Mouse (Mus musculus) heart, embryonic 15.5 days (tissue): Measurements from ENCODE around the gene Slc17a3. TPM values are rescaled to one million over a fixed set of nuclear protein-coding genes. Genes with fewer than 3 reads are reported as not detected.

Experiments
- polyA plus RNA-seq: library from polyadenylated mRNA; unstranded; fragments of >200 nt; fragmentation: Nextera tagmentation; extraction: Ambion mirVana; gene quantifications from 2 replicates; pipeline ENCODE4 v1.2.1, GENCODE M21; 2015

The Slc17a3 gene
- polyA plus RNA-seq, 1 experiment from 2014 or later, result not detected

Other genes starting within 250 kb of the Slc17a3 start
- gene Hist1h2be, start 218.3 kb upstream of the Slc17a3 start, polyA plus RNA-seq, result 1.7 and 1.9 TPM in 2 replicates
- gene Hist1h1e, start 216.9 kb upstream of the Slc17a3 start, polyA plus RNA-seq, result 9.6 and 10.8 TPM in 2 replicates
- gene Hist1h2ac, start 155.5 kb upstream of the Slc17a3 start, polyA plus RNA-seq, result 0.50 and 0.74 TPM in 2 replicates
- gene Hist1h2bc, start 155.2 kb upstream of the Slc17a3 start, polyA plus RNA-seq, result 51.8 and 52.1 TPM in 2 replicates
- 0.14 TPM in 1 of 2 replicates, not detected in the other for gene Hist1h1t, start 143.6 kb upstream of the Slc17a3 start, polyA plus RNA-seq
- 2.4 and 2.7 TPM in 2 replicates for gene Hist1h4c, start 141.0 kb upstream of the Slc17a3 start, polyA plus RNA-seq
- gene Hfe, start 128.6 kb upstream of the Slc17a3 start, polyA plus RNA-seq, result 10.3 and 13.6 TPM in 2 replicates
- gene Hist1h1c, start 100.6 kb upstream of the Slc17a3 start, polyA plus RNA-seq, result 38.8 and 41.2 TPM in 2 replicates
- 2.0 and 4.1 TPM in 2 replicates for gene Hist1h3c, start 93.8 kb upstream of the Slc17a3 start, polyA plus RNA-seq
- gene Hist1h2bb, start 92.7 kb upstream of the Slc17a3 start, polyA plus RNA-seq, result 1.2 and 1.9 TPM in 2 replicates
- 15.3 and 20.4 TPM in 2 replicates for gene Hist1h2ab, start 88.3 kb upstream of the Slc17a3 start, polyA plus RNA-seq
- gene Hist1h3b, start 87.2 kb upstream of the Slc17a3 start, polyA plus RNA-seq, result 3.1 and 4.7 TPM in 2 replicates
- gene Hist1h4b, start 82.4 kb upstream of the Slc17a3 start, polyA plus RNA-seq, result 1.2 and 1.7 TPM in 2 replicates
- not detected in 2 replicates for gene Hist1h4a, start 78.2 kb upstream of the Slc17a3 start, polyA plus RNA-seq
- 1.5 and 2.4 TPM in 2 replicates for gene Hist1h3a, start 77.0 kb upstream of the Slc17a3 start, polyA plus RNA-seq
- gene Hist1h1a, start 75.8 kb upstream of the Slc17a3 start, polyA plus RNA-seq, result 0.76 and 0.98 TPM in 2 replicates
- gene Trim38, start 69.5 kb upstream of the Slc17a3 start, polyA plus RNA-seq, result not detected in 2 replicates
- gene Slc17a2, start 32.4 kb upstream of the Slc17a3 start, polyA plus RNA-seq, result not detected in 2 replicates
- gene Slc17a1, start 28.3 kb downstream of the Slc17a3 start, polyA plus RNA-seq, result not detected in 2 replicates
- not detected in 2 replicates for gene Slc17a4, start 75.6 kb downstream of the Slc17a3 start, polyA plus RNA-seq
- gene Hist1h2ba, start 94.7 kb downstream of the Slc17a3 start, polyA plus RNA-seq, result not detected in 2 replicates
- not detected in 2 replicates for gene Hist1h2aa, start 95.0 kb downstream of the Slc17a3 start, polyA plus RNA-seq
- gene Scgn, start 151.8 kb downstream of the Slc17a3 start, polyA plus RNA-seq, result not detected in 2 replicates